Mouse (Mus musculus) spleen, postnatal 4 days (tissue): ENCODE measurements around the gene Figla.

Experiments used
- DNase-seq, 2 experiments: peaks; one replicate each; pipeline ENCODE4 v3.0.0; 2022; ENCODE audit warnings: low spot score in 2 of 2

Figla gene

GRCm38 (mm10) chr6:86069856-86070255 is 53.9 kb downstream of the Figla start:
- DNase-seq = no peak

GRCm38 (mm10) chr6:86070277-86070676 is 54.3 kb downstream of the Figla start:
- DNase-seq = no peak
